Mouse (Mus musculus) E14TG2a.4 (cell line): ENCODE measurements at regions not wholly inside any gene's neighbourhood (a gene's known extent, or its start where the extent isn't known, plus 50 kb on each side); places are given as distances from the start of the nearest gene placed in this dataset.
"Not testable (repeated sequence)": the region's sequence is repeated elsewhere in the genome, so short reads cannot be mapped to it uniquely, and the experiment has no call there.

Experiments used
- H3K27me3 ChIP-seq: 2 replicates; pipeline ENCODE4 v1.6.1; 2014; ENCODE audit warnings: low read length, control low read depth; ENCODE audit not compliant: insufficient read depth
- H3K36me3 ChIP-seq: 2 replicates; pipeline ENCODE4 v1.6.1; 2014; ENCODE audit warnings: low read length, control low read depth; ENCODE audit not compliant: insufficient read depth
- H3K4me1 ChIP-seq: replicated peaks from 2 replicates; pipeline ENCODE4 v1.6.1; 2014; ENCODE audit warnings: low read depth, low read length, control low read depth
- H3K4me3 ChIP-seq: replicated peaks from 2 replicates; pipeline ENCODE4 v1.5.1; 2014; ENCODE audit warnings: mild to moderate bottlenecking, low read length
- H3K9me3 ChIP-seq: 2 replicates; pipeline ENCODE4 v1.6.1; 2014; ENCODE audit warnings: low read length, control low read depth
- CTCF ChIP-seq: conservative IDR thresholded peaks from 2 replicates; pipeline ENCODE4 v1.5.1; 2014; ENCODE audit warnings: low read length
- NANOG ChIP-seq: IDR thresholded peaks from 2 replicates; pipeline ENCODE4 v1.6.1; 2014; ENCODE audit warnings: borderline replicate concordance, low read length, mixed read lengths
- POU5F1 ChIP-seq: IDR thresholded peaks from 2 replicates; pipeline ENCODE4 v1.6.1; 2014; ENCODE audit warnings: low read length, borderline replicate concordance

GRCm38 (mm10) chr7:137963470-137964095 is 433.9 kb downstream of the Tcerg1l start:
- Histone ChIP-seq H3K4me3 (no peak overlapping the region), H3K4me1 (no peaks in the 10 kb centered on the region)
- no peak for TF ChIP-seq CTCF
- no peak for TF ChIP-seq POU5F1
- TF ChIP-seq NANOG: no peak

DNA sequence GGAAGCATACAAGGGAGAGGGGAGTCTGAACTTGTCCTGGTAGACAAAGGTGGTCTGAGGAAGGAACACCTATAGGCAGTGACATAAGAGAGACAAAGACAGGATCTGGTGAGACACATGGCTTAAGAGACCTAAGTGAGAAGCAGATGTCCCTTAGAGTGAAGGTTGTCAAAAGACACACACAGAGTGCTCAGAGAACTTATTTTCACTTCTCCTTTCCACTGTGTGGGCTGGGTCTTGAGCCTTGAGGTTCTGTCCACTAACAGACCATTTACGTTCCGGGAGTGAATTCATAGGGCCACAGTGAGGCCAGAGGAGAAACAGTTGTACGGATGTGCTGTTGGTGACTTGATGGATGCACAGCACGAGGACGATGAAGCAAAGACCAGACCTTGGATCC is 422.8 kb downstream of the Tcerg1l start:
- Histone ChIP-seq H3K4me1 (no peaks in the 10 kb centered on the region), H3K4me3 (no peak overlapping the region), H3K27me3 (no peaks in the 10 kb centered on the region), H3K9me3 (no peaks in the 10 kb centered on the region), H3K36me3 (no peaks in the 10 kb centered on the region)
- TF ChIP-seq POU5F1: no peak
- no peak for TF ChIP-seq CTCF
- no peak for TF ChIP-seq NANOG

More at GRCm38 (mm10) chr7:137963470-137964095, 433.9 kb downstream of the Tcerg1l start:
- H3K9me3 ChIP-seq: no peaks in the 10 kb centered on the region
- no peaks in the 10 kb centered on the region for H3K27me3 ChIP-seq
- no peaks in the 10 kb centered on the region for H3K36me3 ChIP-seq

DNA sequence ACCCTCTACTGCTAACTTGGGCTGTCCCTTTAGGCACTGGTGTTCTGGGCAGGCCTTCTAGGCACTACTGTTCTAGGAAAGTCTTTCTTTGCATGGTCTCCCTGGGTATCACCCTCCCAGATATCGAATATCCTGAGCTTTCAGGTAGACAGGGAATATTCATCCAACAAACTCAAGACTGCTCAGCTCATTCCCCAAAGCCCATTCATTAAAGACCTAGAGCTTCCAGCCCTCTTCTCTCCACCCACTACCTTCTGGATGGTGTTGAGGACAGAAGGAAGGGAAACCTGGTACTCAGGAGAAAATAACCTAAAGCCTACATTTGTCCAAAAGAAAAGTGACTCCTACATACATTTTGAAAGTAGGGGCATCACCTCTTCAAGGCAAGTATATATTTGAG is 420.0 kb downstream of the Tcerg1l start:
- no peaks in the 10 kb centered on the region for H3K36me3 ChIP-seq
- H3K4me1 ChIP-seq: no peaks in the 10 kb centered on the region
- no peak overlapping the region for H3K4me3 ChIP-seq
- TF ChIP-seq POU5F1 (no peak), CTCF (no peak), NANOG (no peak)
- no peaks in the 10 kb centered on the region for H3K9me3 ChIP-seq
- no peaks in the 10 kb centered on the region for H3K27me3 ChIP-seq

DNA sequence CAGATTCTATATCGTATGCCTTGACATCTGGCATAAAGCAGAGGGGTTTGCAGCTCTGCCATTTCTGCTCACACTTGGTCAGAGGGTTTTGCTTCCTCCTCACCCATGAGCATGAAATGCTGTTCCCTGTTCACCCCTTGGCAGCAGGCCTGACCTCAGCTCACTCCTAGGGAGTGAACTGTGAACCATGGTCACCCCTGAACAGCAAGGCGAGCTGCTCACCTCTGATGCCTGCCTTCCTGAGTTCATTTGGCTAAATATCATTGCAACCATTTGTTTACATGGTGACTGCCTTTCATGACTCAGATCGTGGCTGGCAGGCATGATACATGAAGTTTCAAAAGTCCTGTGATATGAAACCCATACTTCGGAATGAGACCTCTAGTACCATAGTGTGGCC is 418.2 kb downstream of the Tcerg1l start:
- H3K27me3 ChIP-seq: no peaks in the 10 kb centered on the region
- H3K4me3 ChIP-seq: no peak overlapping the region
- TF ChIP-seq NANOG (no peak), CTCF (no peak), POU5F1 (no peak)
- H3K9me3 ChIP-seq: peaks cover 4% of the 10 kb centered on the region
- H3K36me3 ChIP-seq: no peaks in the 10 kb centered on the region
- H3K4me1 ChIP-seq: no peaks in the 10 kb centered on the region

DNA sequence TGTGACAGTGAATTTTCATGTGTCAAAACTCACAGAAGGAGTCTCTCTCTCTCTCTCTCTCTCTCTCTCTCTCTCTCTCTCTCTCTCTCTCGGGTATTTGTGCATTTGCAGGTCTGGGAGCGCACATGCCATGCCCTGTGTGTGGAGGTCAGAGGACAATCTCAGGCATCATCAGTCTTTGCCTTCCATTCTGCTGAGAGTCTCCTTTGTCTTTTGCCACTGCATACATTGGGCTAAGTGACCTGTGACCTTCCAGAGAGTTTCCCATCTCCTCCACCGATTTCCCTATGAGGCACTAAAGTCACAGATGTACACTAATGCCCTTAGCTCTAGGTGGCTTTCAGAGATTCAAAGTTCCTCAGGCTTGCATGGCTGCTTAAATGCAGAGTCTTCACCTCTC is 391.7 kb downstream of the Tcerg1l start:
- H3K36me3 ChIP-seq: no peaks in the 10 kb centered on the region
- TF ChIP-seq NANOG (no peak), CTCF (no peak), POU5F1 (no peak)
- H3K4me3 ChIP-seq: no peak overlapping the region
- H3K9me3 ChIP-seq: peaks cover under 1% of the 10 kb centered on the region; the same call in 1 of the 2 replicates
- H3K4me1 ChIP-seq: no peaks in the 10 kb centered on the region
- H3K27me3 ChIP-seq: no peaks in the 10 kb centered on the region

DNA sequence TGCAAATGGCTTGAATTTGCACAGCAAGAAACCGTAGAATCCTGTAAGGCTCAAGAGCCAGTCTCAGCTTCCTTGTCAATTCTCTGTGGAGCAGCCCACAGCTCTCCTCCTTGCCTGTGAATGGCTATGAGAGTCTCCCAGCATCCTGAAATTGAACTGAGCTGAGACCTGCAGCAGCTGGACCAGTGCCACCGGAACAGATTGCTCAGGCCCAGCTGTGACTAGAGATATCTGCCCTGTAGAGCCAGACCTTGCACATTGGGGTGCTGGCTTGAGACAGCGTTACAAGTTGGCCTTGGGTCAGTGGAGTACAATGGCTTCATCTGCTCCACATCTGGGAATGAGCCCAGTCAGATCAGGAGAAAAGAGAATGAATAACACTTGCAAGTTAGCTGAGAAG is 390.6 kb downstream of the Tcerg1l start:
- no peaks in the 10 kb centered on the region for H3K4me1 ChIP-seq
- TF ChIP-seq NANOG: no peak
- TF ChIP-seq POU5F1: no peak
- no peak for TF ChIP-seq CTCF
- no peaks in the 10 kb centered on the region for H3K9me3 ChIP-seq
- no peak overlapping the region for H3K4me3 ChIP-seq
- no peaks in the 10 kb centered on the region for H3K36me3 ChIP-seq
- H3K27me3 ChIP-seq: no peaks in the 10 kb centered on the region

DNA sequence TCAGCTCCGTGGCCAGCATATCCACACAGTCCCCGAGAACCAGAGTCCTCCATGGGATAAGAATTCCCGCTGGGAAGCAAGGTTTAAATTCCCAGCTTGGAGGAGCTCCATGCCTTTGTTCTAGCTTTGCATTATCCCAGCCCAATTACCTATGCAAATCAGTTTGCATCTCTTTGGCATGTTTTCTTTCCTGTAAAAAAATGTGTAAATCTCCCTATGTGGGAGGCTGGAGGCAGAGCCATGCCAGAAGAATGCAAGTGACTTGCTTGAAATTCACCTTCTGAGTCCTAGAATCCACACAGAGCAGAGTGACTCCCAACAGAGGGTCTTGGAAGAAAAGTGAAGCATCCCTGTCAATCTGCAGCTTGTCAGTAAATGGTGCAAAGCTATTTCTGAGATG is 388.9 kb downstream of the Tcerg1l start:
- no peaks in the 10 kb centered on the region for H3K9me3 ChIP-seq
- no peaks in the 10 kb centered on the region for H3K36me3 ChIP-seq
- TF ChIP-seq NANOG (no peak), POU5F1 (no peak), CTCF (no peak)
- H3K4me1 ChIP-seq: no peaks in the 10 kb centered on the region
- H3K4me3 ChIP-seq: no peak overlapping the region
- no peaks in the 10 kb centered on the region for H3K27me3 ChIP-seq

DNA sequence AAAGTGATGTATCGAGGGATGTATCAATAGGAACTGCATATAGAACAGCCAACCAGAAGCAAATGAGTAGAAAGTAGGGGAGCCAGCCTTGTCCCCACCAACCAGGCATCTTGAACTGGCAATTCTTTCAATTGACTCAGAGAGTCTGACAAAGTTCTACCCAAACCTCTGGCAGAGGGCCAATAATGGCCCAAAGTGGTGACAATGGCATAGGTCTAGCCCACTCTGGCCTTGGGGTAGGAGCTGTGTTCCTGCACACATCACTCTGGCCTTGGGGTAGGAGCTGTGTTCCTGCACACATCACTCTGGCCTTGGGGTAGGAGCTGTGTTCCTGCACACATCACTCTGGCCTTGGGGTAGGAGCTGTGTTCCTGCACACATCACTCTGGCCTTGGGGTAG is 373.5 kb downstream of the Tcerg1l start:
- not testable (repeated sequence) for H3K4me1 ChIP-seq, H3K9me3 ChIP-seq, H3K4me3 ChIP-seq, H3K27me3 ChIP-seq, H3K36me3 ChIP-seq

GRCm38 (mm10) chr7:138051696-138052095 is 345.8 kb downstream of the Tcerg1l start:
- TF ChIP-seq POU5F1 (no peak), NANOG (no peak), CTCF (no peak)
- Histone ChIP-seq H3K4me3 (no peak overlapping the region), H3K27me3 (no peaks in the 10 kb centered on the region), H3K4me1 (no peaks in the 10 kb centered on the region), H3K9me3 (no peaks in the 10 kb centered on the region), H3K36me3 (no peaks in the 10 kb centered on the region)
